Mouse (Mus musculus) NIH3T3 (cell line): ENCODE data around the gene Slco2b1.

Experiments
- DNase-seq: peaks from one replicate; pipeline ENCODE4 v3.0.0-alpha.2; 2012; ENCODE audit warnings: low read depth

Slco2b1 gene

DNA sequence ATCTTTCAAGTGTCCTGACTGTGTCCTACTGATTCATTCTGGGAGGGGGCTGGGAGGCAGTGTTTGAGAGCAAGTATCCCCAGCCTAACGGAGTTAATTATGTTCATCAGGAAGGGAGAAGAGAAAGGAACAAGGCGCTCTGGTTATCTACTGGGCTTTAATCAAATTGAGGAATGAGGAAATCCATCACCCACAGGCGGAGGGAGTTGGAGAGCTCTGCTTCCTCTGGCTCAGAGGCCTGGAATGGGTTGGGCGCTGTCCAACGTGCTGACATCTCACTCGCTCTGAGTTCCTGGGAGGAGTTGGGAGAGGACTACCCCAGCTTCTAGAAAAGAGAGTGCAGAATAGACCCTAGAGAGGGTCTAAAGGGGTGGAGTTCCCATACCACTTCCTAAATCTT lies 62.5 kb downstream of the Slco2b1 start:
- peak; percentile 80 for DNase-seq

GRCm38 (mm10) chr7:99644701-99645100 lies 66.4 kb downstream of the Slco2b1 start:
- no peak for DNase-seq

DNA sequence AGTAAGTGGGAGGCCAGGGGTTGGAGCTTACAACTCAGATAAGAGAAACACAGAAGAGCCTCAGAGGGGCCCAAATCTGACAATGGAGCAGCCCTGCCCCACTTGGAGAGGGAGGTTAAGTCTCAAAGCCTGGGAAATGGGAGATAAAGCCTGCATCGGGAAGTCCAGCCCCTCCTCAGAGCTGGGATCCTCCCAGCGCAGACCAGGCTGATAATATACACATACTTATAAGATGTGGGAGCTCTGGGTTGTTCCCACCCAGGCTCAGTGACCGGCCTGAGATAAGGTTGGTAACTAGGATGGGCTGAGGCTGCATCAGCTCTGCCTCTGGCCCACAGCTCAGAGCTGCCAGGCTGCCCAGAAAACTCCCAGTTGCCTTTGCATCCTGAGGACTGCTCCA lies 69.1 kb downstream of the Slco2b1 start:
- no peak for DNase-seq

- DNase-seq, result peak; percentile 28
These were observed 69.9 kb downstream of the Slco2b1 start for GRCm38 (mm10) chr7:99641245-99641644.

GRCm38 (mm10) chr7:99633966-99634665 lies 77.0 kb downstream of the Slco2b1 start:
- no peak for DNase-seq

DNA sequence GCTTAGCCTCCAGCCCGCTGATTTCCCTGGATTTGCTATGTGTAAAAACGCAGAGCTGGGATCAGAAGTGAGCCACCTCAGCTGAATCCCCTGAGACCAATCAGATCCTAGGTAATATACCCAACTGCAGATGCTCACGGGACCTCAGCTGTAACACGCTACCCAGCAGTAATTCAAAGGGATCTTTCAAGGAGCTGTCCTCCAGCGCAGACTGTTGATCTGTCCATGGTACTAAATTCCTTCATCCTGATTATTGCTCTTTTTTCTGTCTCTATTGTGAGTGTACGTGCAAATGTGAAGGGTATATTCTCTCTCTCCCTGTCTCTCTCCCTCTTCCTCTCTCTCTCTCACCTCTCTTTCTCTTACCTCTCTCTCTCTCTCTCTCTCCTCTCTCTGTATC lies 78.9 kb downstream of the Slco2b1 start:
- DNase-seq, result peak; percentile 63

- no peak for DNase-seq
These were observed 83.8 kb downstream of the Slco2b1 start for GRCm38 (mm10) chr7:99627366-99627765.

- no peak for DNase-seq
These were observed 84.5 kb downstream of the Slco2b1 start, which contains the start of gene Tpbgl for GRCm38 (mm10) chr7:99626376-99627270. TSS of gene Tpbgl (minus strand) at chr7:99627103.

- DNase-seq, result no peak
These were observed 85.3 kb downstream of the Slco2b1 start for GRCm38 (mm10) chr7:99625722-99626375.

GRCm38 (mm10) chr7:99618860-99619259 lies 92.3 kb downstream of the Slco2b1 start:
- peak; percentile 72 for DNase-seq

DNA sequence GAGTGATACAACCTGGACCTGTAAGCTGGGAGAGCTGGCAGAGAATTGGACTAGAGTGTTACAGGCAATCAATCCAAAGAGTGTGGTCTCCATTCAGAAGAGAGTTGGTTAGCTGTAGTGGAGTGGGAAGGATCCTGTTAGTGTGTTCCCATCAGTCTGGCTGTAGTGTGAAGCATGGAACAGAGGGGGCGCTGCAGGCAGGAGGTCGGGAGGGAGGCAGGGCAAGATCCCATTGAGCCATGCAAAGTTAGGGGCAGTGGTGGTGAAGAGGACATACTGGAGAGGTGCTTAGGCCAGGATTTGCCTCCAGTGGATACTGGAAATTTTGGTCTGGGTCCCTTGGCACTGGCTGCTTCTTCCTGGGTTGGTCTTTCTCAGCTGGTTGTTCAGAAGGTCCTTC lies 92.9 kb downstream of the Slco2b1 start:
- DNase-seq, result no peak
